Mouse (Mus musculus) myocyte (in vitro differentiated cells): ENCODE data around the gene Psors1c2. TPM values are rescaled to one million over a fixed set of nuclear protein-coding genes. Genes with fewer than 3 reads are reported as not detected.

Source experiments
- H3K27me3 ChIP-seq: one replicate; pipeline ENCODE4 v1.6.1; 2011; ENCODE audit not compliant: control insufficient read depth, insufficient read depth, insufficient read length
- H3K36me3 ChIP-seq: one replicate; pipeline ENCODE4 v1.6.1; 2011; ENCODE audit not compliant: control insufficient read depth, insufficient read depth
- H3K4me2 ChIP-seq: one replicate; pipeline ENCODE4 v1.6.1; 2011; ENCODE audit warnings: low read depth, control low read depth
- H3K4me3 ChIP-seq: one replicate; pipeline ENCODE4 v1.5.1; 2011; ENCODE audit warnings: mild to moderate bottlenecking, control low read depth, moderate library complexity
- H3K79me2 ChIP-seq: one replicate; pipeline ENCODE4 v1.6.1; 2011; ENCODE audit not compliant: control insufficient read depth, insufficient read depth
- H3ac ChIP-seq: one replicate; pipeline ENCODE4 v1.6.1; 2011; ENCODE audit not compliant: control insufficient read depth, insufficient read length
- CEBPB ChIP-seq: IDR thresholded peaks from 2 replicates; pipeline ENCODE4 v1.6.1; 2011; ENCODE audit warnings: mild to moderate bottlenecking, moderate library complexity; ENCODE audit not compliant: poor library complexity, insufficient read depth, severe bottlenecking
- E2F4 ChIP-seq: IDR thresholded peaks from one replicate; pipeline ENCODE4 v1.6.1; 2011; ENCODE audit warnings: mild to moderate bottlenecking, control low read depth, moderate library complexity; ENCODE audit not compliant: insufficient read depth
- MAX ChIP-seq: IDR thresholded peaks from one replicate; pipeline ENCODE4 v1.6.1; 2011; ENCODE audit warnings: low read depth, mild to moderate bottlenecking, control low read depth
- MYOD1 ChIP-seq, 3 experiments: IDR thresholded peaks; one replicate each; pipeline ENCODE4 v1.6.1; 2011; ENCODE audit warnings: control low read depth in 2 of 3, low read depth in 2 of 3, mild to moderate bottlenecking in 2 of 3, moderate library complexity in 1 of 3; ENCODE audit not compliant: insufficient read length in 2 of 3, control insufficient read depth in 1 of 3
- MYOG ChIP-seq, 3 experiments: IDR thresholded peaks; one replicate each; pipeline ENCODE4 v1.6.1; 2011; ENCODE audit warnings: control low read depth in 2 of 3, low read depth in 2 of 3, mild to moderate bottlenecking in 2 of 3; ENCODE audit not compliant: insufficient read length in 2 of 3, control insufficient read depth in 1 of 3, insufficient read depth in 1 of 3
- POLR2A ChIP-seq: IDR thresholded peaks from one replicate; pipeline ENCODE4 v1.6.1; 2011; ENCODE audit warnings: low read depth, mild to moderate bottlenecking, control low read depth, moderate library complexity; ENCODE audit not compliant: insufficient read length
- POLR2AphosphoS2 ChIP-seq: IDR thresholded peaks from one replicate; pipeline ENCODE4 v1.6.1; 2011; ENCODE audit warnings: low read depth, control low read depth; ENCODE audit not compliant: insufficient read length
- REST ChIP-seq: IDR thresholded peaks from one replicate; pipeline ENCODE4 v1.6.1; 2011; ENCODE audit warnings: mild to moderate bottlenecking, control low read depth, moderate library complexity; ENCODE audit not compliant: insufficient read depth, insufficient read length
- SRF ChIP-seq: IDR thresholded peaks from one replicate; pipeline ENCODE4 v1.6.1; 2011; ENCODE audit warnings: low read depth; ENCODE audit not compliant: control insufficient read depth, insufficient read length
- TCF12 ChIP-seq: IDR thresholded peaks from one replicate; pipeline ENCODE4 v1.6.1; 2011; ENCODE audit warnings: mild to moderate bottlenecking, control low read depth; ENCODE audit not compliant: poor library complexity, insufficient read depth, severe bottlenecking
- TCF3 ChIP-seq: IDR thresholded peaks from one replicate; pipeline ENCODE4 v1.6.1; 2011; ENCODE audit warnings: low read depth, control low read depth; ENCODE audit not compliant: insufficient read length
- USF1 ChIP-seq: IDR thresholded peaks from one replicate; pipeline ENCODE4 v1.6.1; 2011; ENCODE audit warnings: low read depth, mild to moderate bottlenecking, control low read depth, moderate library complexity
- polyA plus RNA-seq: library from polyadenylated mRNA; unstranded; fragments of >200 nt; fragmentation: generic; extraction: Trizol; gene quantifications from one replicate; pipeline ENCODE4 v1.2.1, GENCODE M21; 2012; ENCODE audit warnings: missing spikeins

Psors1c2 gene
- polyA plus RNA-seq, 1 experiment = 0.07 TPM

DNA sequence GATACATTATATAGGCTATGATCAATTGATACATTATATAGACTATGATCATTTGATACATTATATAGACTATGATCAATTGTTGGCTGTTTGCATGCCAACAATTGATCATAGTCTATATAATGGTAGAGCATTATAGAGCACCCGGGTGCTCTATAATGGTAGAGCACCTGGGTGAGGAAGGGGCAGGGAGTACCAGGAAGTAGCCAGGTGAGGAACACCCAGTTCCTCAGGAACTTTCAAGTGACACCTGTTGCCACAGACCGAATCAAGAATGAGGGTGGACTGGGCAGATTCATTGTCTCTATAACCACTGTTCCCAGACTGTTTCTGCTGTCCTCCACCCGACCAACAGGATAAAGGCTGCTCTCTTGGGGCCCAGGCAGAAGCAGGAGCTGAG, 34.1 kb downstream of the Psors1c2 start, which contains the start of gene 2300002M23Rik:
2300002M23Rik (plus strand) TSS at position 301 of the 400 bp plus-strand sequence.
- H3K79me2 ChIP-seq = no peaks in the 10 kb centered on the region
- TF ChIP-seq TCF3 (no peak), USF1 (no peak), E2F4 (no peak), POLR2AphosphoS2 (no peak), POLR2A (no peak), MYOG (IDR thresholded peaks at IDR 0.05; ENCODE audit: control insufficient read depth in 1 of 3, insufficient read depth in 1 of 3, insufficient read length in 2 of 3, low read depth in 2 of 3) (no peak), SRF (no peak), CEBPB (no peak), REST (no peak), TCF12 (no peak), MYOD1 (IDR thresholded peaks at IDR 0.05; ENCODE audit: control insufficient read depth in 1 of 3, insufficient read length in 2 of 3, low read depth in 2 of 3) (no peak), MAX (no peak)
- no peak within 1 kb of the TSS for H3K4me2 ChIP-seq
- no peaks in the 10 kb centered on the region for H3K36me3 ChIP-seq
- H3K27me3 ChIP-seq = peaks cover 17% of the 10 kb centered on the region
- no peak within 1 kb of the TSS for H3K4me3 ChIP-seq
- H3ac ChIP-seq = no peak within 1 kb of the TSS

DNA sequence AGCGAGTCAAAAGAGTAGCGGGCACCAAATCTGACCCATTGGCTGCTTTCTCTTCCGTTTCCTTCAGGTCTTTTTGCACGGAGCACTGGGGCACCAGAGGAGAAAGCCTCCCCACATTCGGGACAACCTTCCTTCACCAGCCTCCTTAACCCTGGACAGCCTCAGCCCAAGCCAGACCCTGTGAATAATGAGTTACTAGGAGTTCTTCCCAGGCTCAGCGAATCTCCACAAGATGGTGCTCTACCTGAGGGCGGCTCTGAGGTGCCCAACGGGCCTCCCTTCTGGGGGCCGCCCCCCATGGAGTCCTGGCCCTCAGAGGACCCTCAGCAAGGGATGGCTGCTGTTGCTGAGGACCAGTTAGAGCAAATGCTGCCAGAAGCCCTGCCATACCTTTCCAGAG, 34.8 kb downstream of the Psors1c2 start:
- Histone ChIP-seq H3K4me2 (no peak overlapping the region), H3ac (no peak overlapping the region), H3K79me2 (no peaks in the 10 kb centered on the region), H3K36me3 (no peaks in the 10 kb centered on the region), H3K4me3 (no peak overlapping the region), H3K27me3 (peaks cover 17% of the 10 kb centered on the region)
- TF ChIP-seq TCF12 (no peak), POLR2AphosphoS2 (no peak), MYOD1 (IDR thresholded peaks at IDR 0.05; ENCODE audit: control insufficient read depth in 1 of 3, insufficient read length in 2 of 3, low read depth in 2 of 3) (no peak), MAX (no peak), E2F4 (no peak), SRF (no peak), REST (no peak), TCF3 (no peak), USF1 (no peak), POLR2A (no peak)

DNA sequence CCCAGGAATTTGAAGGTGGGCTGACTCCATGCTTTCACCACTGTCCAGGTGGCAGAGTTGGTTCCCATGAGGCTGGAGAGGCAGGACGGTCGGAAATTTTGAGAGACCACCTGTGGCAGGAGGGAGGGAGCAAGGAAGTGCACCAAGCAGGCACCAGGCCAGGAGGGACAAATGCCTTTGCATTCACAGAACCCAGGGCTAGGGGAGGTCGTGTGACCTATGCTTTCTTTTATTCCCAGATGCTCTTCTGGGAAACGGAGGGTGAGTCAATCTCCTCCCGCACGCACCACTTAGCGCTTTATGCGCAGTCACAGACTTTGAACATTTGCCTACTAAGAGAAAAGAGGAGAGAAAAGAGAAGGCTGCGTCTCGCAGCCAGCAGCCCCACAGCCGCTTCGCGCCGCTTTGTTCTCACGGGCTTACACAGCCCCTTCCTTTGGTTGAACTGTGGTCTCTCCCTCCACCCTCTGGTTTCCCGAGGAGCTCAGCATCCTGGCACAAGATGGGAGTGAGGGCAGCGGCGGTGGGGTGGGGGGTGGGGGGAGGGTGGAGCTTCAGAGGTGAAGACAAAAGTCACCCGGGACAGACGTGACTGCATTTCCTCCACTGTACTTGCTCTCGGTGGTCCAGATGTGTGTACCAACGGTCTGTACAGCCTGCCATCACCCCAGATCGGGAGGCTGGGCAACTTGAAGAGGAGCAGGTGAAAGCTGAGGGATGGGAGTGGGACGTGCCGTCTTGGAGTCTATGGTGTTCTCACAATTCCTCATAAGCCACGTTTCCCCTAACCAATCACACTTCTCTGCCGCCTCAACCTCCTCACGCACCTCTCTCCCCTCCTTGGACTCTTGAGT, 36.3 kb downstream of the Psors1c2 start:
- Histone ChIP-seq H3K4me3 (no peak overlapping the region), H3K36me3 (no peaks in the 10 kb centered on the region), H3K4me2 (no peak overlapping the region), H3K79me2 (no peaks in the 10 kb centered on the region), H3K27me3 (peaks cover 17% of the 10 kb centered on the region), H3ac (no peak overlapping the region)
- TF ChIP-seq MAX = no peak

DNA sequence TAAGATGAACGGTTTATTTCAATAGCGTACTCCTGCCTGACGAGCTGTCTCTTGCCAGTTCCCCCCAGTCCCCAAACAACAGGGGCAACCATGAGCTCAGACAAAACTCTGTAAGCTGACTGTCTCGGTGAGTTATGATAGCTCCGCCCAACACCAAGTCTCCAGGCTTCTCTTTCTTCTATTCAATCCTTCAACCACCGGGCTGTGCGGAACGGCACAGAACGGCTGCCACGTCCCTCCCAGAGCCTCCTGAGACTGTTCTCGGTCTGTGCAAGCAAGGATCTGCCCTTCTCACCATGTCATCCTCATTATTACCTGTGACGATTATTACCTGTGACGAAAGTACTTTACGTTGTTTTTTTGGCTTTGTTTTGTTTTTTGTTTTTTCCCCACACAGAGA, 37.8 kb downstream of the Psors1c2 start:
- Histone ChIP-seq H3K27me3 (peaks cover 17% of the 10 kb centered on the region), H3K79me2 (no peaks in the 10 kb centered on the region), H3K36me3 (no peaks in the 10 kb centered on the region), H3K4me3 (no peak overlapping the region), H3ac (no peak overlapping the region), H3K4me2 (no peak overlapping the region)
- TF ChIP-seq MAX (no peak), E2F4 (no peak), TCF12 (no peak), POLR2AphosphoS2 (no peak), USF1 (no peak), POLR2A (no peak), CEBPB (no peak), TCF3 (no peak), MYOD1 (IDR thresholded peaks at IDR 0.05; ENCODE audit: control insufficient read depth in 1 of 3, insufficient read length in 2 of 3, low read depth in 2 of 3) (no peak), REST (no peak), MYOG (IDR thresholded peaks at IDR 0.05; ENCODE audit: control insufficient read depth in 1 of 3, insufficient read depth in 1 of 3, insufficient read length in 2 of 3, low read depth in 2 of 3) (no peak), SRF (no peak)

DNA sequence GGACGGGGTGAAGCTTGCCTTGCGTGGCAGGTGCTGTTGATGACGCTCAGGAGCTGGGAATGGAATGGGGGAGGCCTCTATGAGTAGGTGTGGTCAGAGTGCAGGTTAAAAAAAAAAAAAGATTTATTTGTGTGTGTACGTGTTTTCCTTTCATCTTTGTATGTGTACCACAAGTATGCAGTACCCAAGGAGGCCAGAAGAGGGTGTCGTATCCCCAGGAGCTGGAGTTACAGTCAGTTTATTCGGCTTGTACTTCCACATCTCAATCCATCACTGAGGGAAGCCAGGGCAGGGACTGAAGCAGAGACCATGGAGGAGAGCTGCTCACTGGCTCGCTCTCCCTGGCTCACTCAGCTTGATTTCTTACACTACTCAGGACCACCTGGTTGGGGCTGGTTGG, 38.5 kb downstream of the Psors1c2 start:
- TF ChIP-seq POLR2A (no peak), TCF12 (no peak), MYOD1 (IDR thresholded peaks at IDR 0.05; ENCODE audit: control insufficient read depth in 1 of 3, insufficient read length in 2 of 3, low read depth in 2 of 3) (no peak), MYOG (IDR thresholded peaks at IDR 0.05; ENCODE audit: control insufficient read depth in 1 of 3, insufficient read depth in 1 of 3, insufficient read length in 2 of 3, low read depth in 2 of 3) (no peak), CEBPB (no peak), USF1 (no peak), SRF (no peak), E2F4 (no peak), REST (no peak), POLR2AphosphoS2 (no peak), MAX (no peak), TCF3 (no peak)
- H3K79me2 ChIP-seq = no peaks in the 10 kb centered on the region
- peaks cover 17% of the 10 kb centered on the region for H3K27me3 ChIP-seq
- no peaks in the 10 kb centered on the region for H3K36me3 ChIP-seq
- H3K4me2 ChIP-seq = no peak overlapping the region
- no peak overlapping the region for H3ac ChIP-seq
- no peak overlapping the region for H3K4me3 ChIP-seq
